Mouse (Mus musculus) MEL (cell line): Measurements from ENCODE around the gene Grip1. TPM values are rescaled to one million over a fixed set of nuclear protein-coding genes. Genes with fewer than 3 reads are reported as not detected.

Experiments
- DNase-seq: peaks from one replicate; pipeline ENCODE4 v3.0.0; 2011; ENCODE audit warnings: low read depth, low spot score
- H3K27ac ChIP-seq: 2 replicates; pipeline ENCODE4 v1.5.1; 2012; ENCODE audit warnings: low read depth, mild to moderate bottlenecking, control low read depth, low read length, moderate library complexity; ENCODE audit not compliant: control insufficient read depth
- H3K27me3 ChIP-seq, 2 experiments: fragments of 150-350 bp in 1 of 2; sonication (generic) in 1 of 2; 2 replicates each; pipeline ENCODE4 v1.6.1; 2012; ENCODE audit warnings: low read length in 2 of 2, mild to moderate bottlenecking in 2 of 2, improper control_type of control experiment in 1 of 2, moderate library complexity in 1 of 2; ENCODE audit not compliant: insufficient read depth in 2 of 2, control insufficient read depth in 1 of 2
- H3K36me3 ChIP-seq, 2 experiments: 2 replicates each; pipeline ENCODE4 v1.6.1; 2012 to 2014; ENCODE audit warnings: low read length in 2 of 2, improper control_type of control experiment in 1 of 2, inconsistent platforms in 1 of 2, mild to moderate bottlenecking in 1 of 2; ENCODE audit not compliant: insufficient read depth in 2 of 2, control insufficient read depth in 1 of 2
- H3K4me1 ChIP-seq, 2 experiments: fragments of 150-350 bp in 1 of 2; sonication (generic) in 1 of 2; 2 replicates each; pipeline ENCODE4 v1.6.1; 2012; ENCODE audit warnings: low read length in 2 of 2, improper control_type of control experiment in 1 of 2, mild to moderate bottlenecking in 1 of 2; ENCODE audit not compliant: insufficient read depth in 2 of 2, control insufficient read depth in 1 of 2
- H3K4me3 ChIP-seq, 2 experiments: fragments of 150-350 bp in 1 of 2; sonication (generic) in 1 of 2; 2 replicates each; pipeline ENCODE4 v1.5.1; 2012; ENCODE audit warnings: low read depth in 2 of 2, low read length in 2 of 2, mild to moderate bottlenecking in 2 of 2, moderate library complexity in 2 of 2, control low read depth in 1 of 2, improper control_type of control experiment in 1 of 2; ENCODE audit not compliant: control insufficient read depth in 1 of 2, insufficient read depth in 1 of 2
- H3K79me2 ChIP-seq: 2 replicates; pipeline ENCODE4 v1.6.1; 2012; ENCODE audit warnings: mild to moderate bottlenecking, low read length, moderate library complexity; ENCODE audit not compliant: control insufficient read depth, poor library complexity, insufficient read depth
- H3K9ac ChIP-seq: 2 replicates; pipeline ENCODE4 v1.6.1; 2012; ENCODE audit warnings: low read depth, mild to moderate bottlenecking, control low read depth, low read length, moderate library complexity; ENCODE audit not compliant: control insufficient read depth, poor library complexity, severe bottlenecking
- H3K9me3 ChIP-seq: fragments of 150-350 bp; sonication (generic); replicated peaks from 2 replicates; pipeline ENCODE4 v1.6.1; 2012; ENCODE audit warnings: mild to moderate bottlenecking, low read length, improper control_type of control experiment, moderate library complexity; ENCODE audit not compliant: insufficient read depth
- BHLHE40 ChIP-seq: IDR thresholded peaks from 2 replicates; pipeline ENCODE4 v1.6.1; 2012; ENCODE audit warnings: low read depth, mild to moderate bottlenecking, inconsistent platforms, low read length, improper control_type of control experiment, borderline replicate concordance
- CHD1 ChIP-seq: IDR thresholded peaks from 2 replicates; pipeline ENCODE4 v1.6.1; 2012; ENCODE audit warnings: low read depth, mild to moderate bottlenecking, inconsistent platforms, low read length, improper control_type of control experiment
- CTCF ChIP-seq, 3 experiments: IDR thresholded peaks in 2 of 3; conservative IDR thresholded peaks in 1 of 3; 2 replicates each; pipeline ENCODE4 v1.5.1; 2011 to 2012; ENCODE audit warnings: low read length in 3 of 3, low read depth in 2 of 3, mild to moderate bottlenecking in 2 of 3, improper control_type of control experiment in 1 of 3, inconsistent platforms in 1 of 3, mixed read lengths in 1 of 3, moderate library complexity in 1 of 3; ENCODE audit not compliant: control insufficient read depth in 1 of 3, insufficient read depth in 1 of 3, poor library complexity in 1 of 3, severe bottlenecking in 1 of 3
- E2F4 ChIP-seq: IDR thresholded peaks from 2 replicates; pipeline ENCODE4 v1.6.1; 2011; ENCODE audit warnings: low read depth, low read length, improper control_type of control experiment, borderline replicate concordance
- ETS1 ChIP-seq: IDR thresholded peaks from 2 replicates; pipeline ENCODE4 v1.6.1; 2012; ENCODE audit warnings: low read depth, mild to moderate bottlenecking, inconsistent platforms, low read length, improper control_type of control experiment, moderate library complexity
- GABPA ChIP-seq: IDR thresholded peaks from 2 replicates; pipeline ENCODE4 v1.6.1; 2012; ENCODE audit warnings: low read depth, mild to moderate bottlenecking, inconsistent platforms, low read length, improper control_type of control experiment, moderate library complexity
- GATA1 ChIP-seq: IDR thresholded peaks from 2 replicates; pipeline ENCODE4 v1.6.1; 2011; ENCODE audit warnings: low read depth, low read length, improper control_type of control experiment
- HCFC1 ChIP-seq: IDR thresholded peaks from 2 replicates; pipeline ENCODE4 v1.6.1; 2012; ENCODE audit warnings: low read depth, mild to moderate bottlenecking, inconsistent platforms, low read length, improper control_type of control experiment, moderate library complexity
- MAFK ChIP-seq: IDR thresholded peaks from 2 replicates; pipeline ENCODE4 v1.6.1; 2011; ENCODE audit warnings: low read depth, mild to moderate bottlenecking, low read length, improper control_type of control experiment, borderline replicate concordance
- MAX ChIP-seq: IDR thresholded peaks from 2 replicates; pipeline ENCODE4 v1.6.1; 2011; ENCODE audit warnings: low read length, improper control_type of control experiment
- MEF2A ChIP-seq: IDR thresholded peaks from 2 replicates; pipeline ENCODE4 v1.6.1; 2014; ENCODE audit warnings: low read depth, mild to moderate bottlenecking, inconsistent platforms, low read length, improper control_type of control experiment; ENCODE audit not compliant: poor library complexity, insufficient replicate concordance, severe bottlenecking; ENCODE audit errors: extremely low read depth
- MXI1 ChIP-seq: IDR thresholded peaks from 2 replicates; pipeline ENCODE4 v1.6.1; 2011; ENCODE audit warnings: mild to moderate bottlenecking, low read depth, low read length, improper control_type of control experiment
- MYB ChIP-seq: IDR thresholded peaks from 2 replicates; pipeline ENCODE4 v1.6.1; 2011; ENCODE audit warnings: mild to moderate bottlenecking, low read depth, low read length, improper control_type of control experiment
- NRF1 ChIP-seq: IDR thresholded peaks from 2 replicates; pipeline ENCODE4 v1.6.1; 2014; ENCODE audit warnings: low read depth, mild to moderate bottlenecking, inconsistent platforms, low read length, improper control_type of control experiment, moderate library complexity; ENCODE audit not compliant: poor library complexity, insufficient read depth, severe bottlenecking
- POLR2AphosphoS2 ChIP-seq: IDR thresholded peaks from 2 replicates; pipeline ENCODE4 v1.6.1; 2011; ENCODE audit warnings: low read length, improper control_type of control experiment
- RAD21 ChIP-seq: IDR thresholded peaks from 2 replicates; pipeline ENCODE4 v1.6.1; 2011; ENCODE audit warnings: mild to moderate bottlenecking, low read depth, low read length, improper control_type of control experiment
- RCOR1 ChIP-seq: IDR thresholded peaks from 2 replicates; pipeline ENCODE4 v1.6.1; 2012; ENCODE audit warnings: low read depth, mild to moderate bottlenecking, inconsistent platforms, low read length, improper control_type of control experiment
- SIN3A ChIP-seq: IDR thresholded peaks from 2 replicates; pipeline ENCODE4 v1.6.1; 2012; ENCODE audit warnings: low read length, improper control_type of control experiment, inconsistent platforms
- SMC3 ChIP-seq: IDR thresholded peaks from 2 replicates; pipeline ENCODE4 v1.6.1; 2011; ENCODE audit warnings: low read depth, low read length, improper control_type of control experiment
- TBP ChIP-seq: IDR thresholded peaks from 2 replicates; pipeline ENCODE4 v1.8.0; 2011; ENCODE audit warnings: low read depth, low read length, improper control_type of control experiment
- TCF12 ChIP-seq: IDR thresholded peaks from 2 replicates; pipeline ENCODE4 v1.6.1; 2014; ENCODE audit warnings: low read depth, mild to moderate bottlenecking, inconsistent platforms, low read length, improper control_type of control experiment, moderate library complexity
- USF1 ChIP-seq: IDR thresholded peaks from 2 replicates; pipeline ENCODE4 v1.6.1; 2014; ENCODE audit warnings: low read depth, mild to moderate bottlenecking, inconsistent platforms, low read length, improper control_type of control experiment, moderate library complexity
- USF2 ChIP-seq, 2 experiments: IDR thresholded peaks; 2 replicates each; pipeline ENCODE4 v1.6.1; 2011 to 2012; ENCODE audit warnings: improper control_type of control experiment in 2 of 2, low read length in 2 of 2, borderline replicate concordance in 1 of 2, inconsistent platforms in 1 of 2, low read depth in 1 of 2, mild to moderate bottlenecking in 1 of 2; ENCODE audit not compliant: insufficient read depth in 1 of 2
- ZC3H11A ChIP-seq: IDR thresholded peaks from 2 replicates; pipeline ENCODE4 v1.6.1; 2012; ENCODE audit warnings: low read depth, mild to moderate bottlenecking, inconsistent platforms, low read length, improper control_type of control experiment
- ZKSCAN1 ChIP-seq: IDR thresholded peaks from 2 replicates; pipeline ENCODE4 v1.6.1; 2012; ENCODE audit warnings: low read depth, mild to moderate bottlenecking, inconsistent platforms, low read length, improper control_type of control experiment, moderate library complexity
- polyA plus RNA-seq, 2 experiments: library from polyadenylated mRNA; stranded (reverse) in 1 of 2; unstranded in 1 of 2; fragments of >175 nt in 1 of 2; fragments of >200 nt in 1 of 2; gene quantifications; 2 replicates each; pipeline versions ENCODE4 v1.2.1 to v1.2.4; 2012; ENCODE audit warnings: low replicate concordance in 2 of 2, low read depth in 1 of 2; ENCODE audit not compliant: insufficient read length in 2 of 2, insufficient read depth in 1 of 2, missing spikeins in 1 of 2
- total RNA-seq: library from RNA; depleted of rRNA; stranded (reverse); fragments of 300-350 nt; gene quantifications from 2 replicates; pipeline ENCODE4 v1.2.3, GENCODE M21; 2012

The Grip1 gene
- total and polyA plus RNA-seq, 3 experiments = 0.04 TPM; not detected in 2

- DNase-seq = no peak
- no peaks in the 10 kb centered on the region for H3K27me3 ChIP-seq
- H3K4me1 ChIP-seq = no peaks in the 10 kb centered on the region
- TF ChIP-seq TCF12 (no peak), CTCF (IDR thresholded peaks at IDR 0.05 in 2 of 3, conservative IDR thresholded peaks at IDR 0.05 in 1 of 3; ENCODE audit: control insufficient read depth in 1 of 3, insufficient read depth in 1 of 3, low read depth in 2 of 3, low read length in 3 of 3, poor library complexity in 1 of 3, severe bottlenecking in 1 of 3) (no peak), HCFC1 (no peak), GABPA (no peak), MAFK (no peak), TBP (no peak), SIN3A (no peak), CHD1 (no peak), SMC3 (no peak), USF2 (IDR thresholded peaks at IDR 0.05; ENCODE audit: borderline replicate concordance in 1 of 2, insufficient read depth in 1 of 2, low read depth in 1 of 2, low read length in 2 of 2) (no peak), MEF2A (no peak)
- TF ChIP-seq, all 39 proteins: peak for 0
- Histone ChIP-seq H3K4me3 (no peak overlapping the region), H3K36me3 (no peaks in the 10 kb centered on the region), H3K27ac (no peak overlapping the region), H3K79me2 (no peaks in the 10 kb centered on the region), H3K9ac (no peak overlapping the region), H3K9me3 (no peaks in the 10 kb centered on the region)
These were observed 354.8 kb downstream of the Grip1 start for GRCm38 (mm10) chr10:119808384-119808783.

DNA sequence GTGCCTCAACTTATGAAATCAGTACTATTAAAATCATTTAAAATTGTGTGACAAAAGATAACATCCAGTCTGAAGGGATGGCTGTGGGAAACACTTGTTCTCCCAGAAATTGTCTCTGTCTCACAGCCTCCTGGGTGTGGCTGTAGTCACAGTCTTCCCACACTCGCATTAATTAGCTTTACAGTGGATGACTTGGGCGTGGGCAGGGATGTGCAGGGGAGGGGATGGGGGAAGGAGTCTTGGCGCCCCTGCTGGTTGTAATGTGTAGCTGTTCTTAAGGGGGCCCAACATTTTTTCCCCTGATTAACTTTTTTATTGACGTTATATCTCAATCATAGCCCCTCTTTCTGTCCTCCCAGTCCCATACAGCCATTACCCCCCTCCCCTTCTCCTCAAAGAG is 360.5 kb downstream of the Grip1 start:
- no peaks in the 10 kb centered on the region for H3K4me1 ChIP-seq
- no peaks in the 10 kb centered on the region for H3K36me3 ChIP-seq
- H3K9ac ChIP-seq = no peak overlapping the region
- no peak overlapping the region for H3K4me3 ChIP-seq
- H3K9me3 ChIP-seq = no peaks in the 10 kb centered on the region
- TF ChIP-seq CTCF (IDR thresholded peaks at IDR 0.05 in 2 of 3, conservative IDR thresholded peaks at IDR 0.05 in 1 of 3; ENCODE audit: control insufficient read depth in 1 of 3, insufficient read depth in 1 of 3, low read depth in 2 of 3, low read length in 3 of 3, poor library complexity in 1 of 3, severe bottlenecking in 1 of 3) (no peak), RAD21 (no peak), NRF1 (no peak), ZC3H11A (no peak), MAFK (no peak), GABPA (no peak), ETS1 (no peak), USF1 (no peak), MAX (no peak), ZKSCAN1 (no peak), GATA1 (no peak), MYB (no peak), POLR2AphosphoS2 (no peak), RCOR1 (no peak), HCFC1 (no peak), E2F4 (no peak), SMC3 (no peak), BHLHE40 (no peak), MXI1 (no peak), SIN3A (no peak)
- H3K27ac ChIP-seq = no peak overlapping the region
- no peak for DNase-seq
- no peaks in the 10 kb centered on the region for H3K79me2 ChIP-seq
- H3K27me3 ChIP-seq = no peaks in the 10 kb centered on the region
